Mouse (Mus musculus) stomach, postnatal 0 days (tissue): ENCODE results near the gene Dram1. TPM values are rescaled to one million over a fixed set of nuclear protein-coding genes. Genes with fewer than 3 reads are reported as not detected.
A peak's percentile ranks its signal among the peaks of the same experiment; 100 is the strongest.

Source experiments
- ATAC-seq: fragments of 200-750 bp; cut with Nextera tagmentation; 2 replicates; pipeline ENCODE4 v1.8.0; 2017; ENCODE audit not compliant: low FRiP score, low TSS enrichment
- DNase-seq: peaks from one replicate; pipeline ENCODE4 v3.0.0-alpha.2; 2016; ENCODE audit warnings: low spot score
- H3K27ac ChIP-seq: fragments of 300-500 bp; sonication (generic); replicated peaks from 2 replicates; pipeline ENCODE4 v1.5.1; 2014; ENCODE audit warnings: mild to moderate bottlenecking, control low read depth
- H3K27me3 ChIP-seq: fragments of 300-500 bp; sonication (generic); 2 replicates; pipeline ENCODE4 v1.6.1; 2014; ENCODE audit warnings: low read length; ENCODE audit not compliant: control insufficient read depth, insufficient read depth
- H3K36me3 ChIP-seq: fragments of 300-500 bp; sonication (generic); 2 replicates; pipeline ENCODE4 v1.6.1; 2014; ENCODE audit warnings: low read length, mixed read lengths; ENCODE audit not compliant: control insufficient read depth, insufficient read depth
- H3K4me1 ChIP-seq: fragments of 300-500 bp; sonication (generic); replicated peaks from 2 replicates; pipeline ENCODE4 v1.6.1; 2014; ENCODE audit warnings: antibody characterized with exemption; ENCODE audit not compliant: control insufficient read depth, insufficient read depth
- H3K4me2 ChIP-seq: fragments of 300-500 bp; sonication (generic); replicated peaks from 2 replicates; pipeline ENCODE4 v1.6.1; 2014; ENCODE audit warnings: low read depth, mild to moderate bottlenecking, control low read depth, moderate library complexity
- H3K4me3 ChIP-seq: fragments of 300-500 bp; sonication (generic); 2 replicates; pipeline ENCODE4 v1.5.1; 2014; ENCODE audit warnings: low read depth, low read length, control low read depth
- H3K9ac ChIP-seq: fragments of 300-500 bp; sonication (generic); 2 replicates; pipeline ENCODE4 v1.6.1; 2014; ENCODE audit warnings: mild to moderate bottlenecking, low read length, control low read depth, mixed read lengths
- H3K9me3 ChIP-seq: fragments of 300-500 bp; sonication (generic); 2 replicates; pipeline ENCODE4 v1.6.1; 2016; ENCODE audit warnings: low read length; ENCODE audit not compliant: control insufficient read depth
- CTCF ChIP-seq: IDR thresholded peaks from 2 replicates; pipeline ENCODE4 v1.5.1; 2016; ENCODE audit warnings: antibody characterized with exemption, low read depth, mild to moderate bottlenecking, moderate library complexity
- EP300 ChIP-seq: optimal IDR thresholded peaks from 2 replicates; pipeline ENCODE3; 2016; ENCODE audit warnings: antibody characterized with exemption
- WGBS: fragments of 180-500 bp; shearing (Covaris S2); extraction: QIAGEN DNeasy Blood & Tissue Kit; methylation state at CpG from one replicate; pipeline ENCODE4 v1.1.7; 2014; 5-methylcytosine and 5-hydroxymethylcytosine counted together
- polyA plus RNA-seq: library from polyadenylated mRNA; unstranded; fragments of >200 nt; fragmentation: Nextera tagmentation; extraction: Ambion mirVana; gene quantifications from 2 replicates; pipeline ENCODE4 v1.2.1, GENCODE M21; 2015

Gene Dram1
- polyA plus RNA-seq, 1 experiment from 2014 or later = 2.8 TPM

DNA sequence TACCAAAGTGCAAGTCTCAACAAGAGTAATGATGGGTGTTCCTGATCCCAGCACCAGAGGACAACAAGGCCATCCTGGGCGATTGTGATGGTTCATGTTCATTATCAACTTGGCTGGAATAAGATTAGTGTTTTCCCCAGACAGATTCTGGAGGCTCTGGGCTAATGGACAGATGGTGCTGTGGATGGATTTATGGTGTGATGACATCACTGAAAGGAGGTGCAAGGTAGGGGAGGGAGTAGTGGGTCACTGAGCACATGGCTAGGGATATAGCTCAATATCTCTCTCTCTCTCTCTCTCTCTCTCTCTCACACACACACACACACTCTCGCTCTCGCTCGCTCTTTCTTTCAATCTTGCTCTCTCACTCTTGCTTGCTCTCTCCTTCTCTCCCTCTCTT lies 60.7 kb downstream of the Dram1 start:
- Histone ChIP-seq H3K27me3 (no peaks in the 10 kb centered on the region), H3K27ac (no peak overlapping the region), H3K4me1 (no peaks in the 10 kb centered on the region), H3K4me2 (no peak overlapping the region), H3K9ac (no peak overlapping the region), H3K36me3 (no peaks in the 10 kb centered on the region), H3K9me3 (no peaks in the 10 kb centered on the region), H3K4me3 (no peak overlapping the region)
- 83% methylated on average over 4 of the region's 4 CpGs for WGBS
- no peak for DNase-seq
- TF ChIP-seq EP300 (no peak), CTCF (no peak)
- ATAC-seq = no peak

DNA sequence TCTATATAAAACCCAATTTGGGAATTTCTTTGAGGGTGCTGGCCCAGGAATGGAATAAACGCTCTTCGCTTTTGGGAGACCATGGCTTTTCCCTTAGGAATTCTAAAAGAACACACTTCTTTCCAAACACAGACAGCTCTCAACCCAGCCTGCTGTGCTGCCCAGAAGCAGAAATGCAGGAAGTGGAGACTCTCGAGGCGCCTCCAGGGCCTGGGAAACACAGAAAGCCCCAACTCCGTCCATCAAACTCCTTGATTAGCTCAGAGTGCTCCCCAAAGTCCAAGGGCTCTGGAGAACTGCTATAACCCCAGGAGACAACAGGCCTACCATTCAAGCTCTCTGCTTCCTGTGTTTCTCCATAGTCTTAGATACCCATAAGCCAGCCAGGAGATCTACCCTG lies 61.7 kb downstream of the Dram1 start:
- no peak overlapping the region for H3K4me2 ChIP-seq
- no peaks in the 10 kb centered on the region for H3K36me3 ChIP-seq
- no peak overlapping the region for H3K4me3 ChIP-seq
- 82% methylated on average over 5 of the region's 5 CpGs for WGBS
- no peak for DNase-seq
- TF ChIP-seq EP300 = no peak
- no peak for TF ChIP-seq CTCF
- no peaks in the 10 kb centered on the region for H3K9me3 ChIP-seq
- H3K9ac ChIP-seq = no peak overlapping the region
- H3K4me1 ChIP-seq = no peaks in the 10 kb centered on the region
- ATAC-seq = no peak
- no peak overlapping the region for H3K27ac ChIP-seq
- H3K27me3 ChIP-seq = no peaks in the 10 kb centered on the region

DNA sequence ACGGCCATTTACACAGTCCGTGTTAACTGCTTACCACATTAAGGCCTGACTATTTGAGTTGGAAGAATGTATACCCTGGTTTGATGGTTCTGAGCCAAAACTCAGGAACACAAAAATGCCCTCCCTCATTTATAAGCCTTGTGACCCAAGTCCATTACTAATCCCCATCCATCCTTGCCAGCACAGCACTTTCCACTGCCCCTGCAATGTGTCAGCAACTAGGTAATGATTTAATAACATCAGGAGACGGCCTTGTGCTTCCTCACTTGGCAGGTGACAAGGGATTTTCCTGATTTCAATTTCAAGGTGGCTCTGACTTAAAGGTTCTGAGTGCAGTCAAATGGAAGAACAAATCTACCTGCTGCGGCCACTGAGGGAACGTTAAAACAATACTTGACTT lies 64.0 kb downstream of the Dram1 start:
- H3K4me1 ChIP-seq = no peaks in the 10 kb centered on the region
- ATAC-seq (no peak), DNase-seq (no peak)
- H3K9me3 ChIP-seq = no peaks in the 10 kb centered on the region
- no peak overlapping the region for H3K4me2 ChIP-seq
- no peak overlapping the region for H3K9ac ChIP-seq
- no peak overlapping the region for H3K27ac ChIP-seq
- no peak for TF ChIP-seq CTCF
- no peaks in the 10 kb centered on the region for H3K36me3 ChIP-seq
- 79% methylated on average over 5 of the region's 5 CpGs for WGBS
- H3K27me3 ChIP-seq = no peaks in the 10 kb centered on the region
- H3K4me3 ChIP-seq = no peak overlapping the region

DNA sequence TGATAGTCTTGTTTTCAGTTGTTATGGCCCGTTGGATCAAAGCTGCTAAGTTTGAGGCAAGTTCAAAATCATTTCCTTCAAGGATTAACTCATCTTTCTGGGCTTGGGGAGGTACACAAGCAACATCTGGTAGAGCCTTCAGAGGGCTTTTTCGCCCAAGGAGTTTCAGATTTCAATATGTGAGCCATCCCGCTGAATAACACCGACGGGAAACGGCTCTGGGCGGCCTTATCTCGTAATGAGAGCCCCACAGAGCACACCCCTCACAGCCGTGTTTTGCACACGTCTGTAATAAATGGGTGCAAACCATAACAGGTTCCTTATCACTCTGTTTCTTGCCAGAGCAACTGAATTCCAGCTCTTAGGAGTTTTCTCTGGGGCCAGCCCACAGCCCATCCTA lies 69.0 kb downstream of the Dram1 start:
- 69% methylated on average over 10 of the region's 10 CpGs for WGBS
- no peak overlapping the region for H3K27ac ChIP-seq
- TF ChIP-seq EP300 (no peak), CTCF (no peak)
- H3K9ac ChIP-seq = no peak overlapping the region
- H3K4me2 ChIP-seq = no peak overlapping the region
- no peaks in the 10 kb centered on the region for H3K27me3 ChIP-seq
- H3K4me3 ChIP-seq = no peak overlapping the region
- no peaks in the 10 kb centered on the region for H3K9me3 ChIP-seq
- no peaks in the 10 kb centered on the region for H3K4me1 ChIP-seq
- DNase-seq = no peak
- no peaks in the 10 kb centered on the region for H3K36me3 ChIP-seq
- ATAC-seq = no peak

DNA sequence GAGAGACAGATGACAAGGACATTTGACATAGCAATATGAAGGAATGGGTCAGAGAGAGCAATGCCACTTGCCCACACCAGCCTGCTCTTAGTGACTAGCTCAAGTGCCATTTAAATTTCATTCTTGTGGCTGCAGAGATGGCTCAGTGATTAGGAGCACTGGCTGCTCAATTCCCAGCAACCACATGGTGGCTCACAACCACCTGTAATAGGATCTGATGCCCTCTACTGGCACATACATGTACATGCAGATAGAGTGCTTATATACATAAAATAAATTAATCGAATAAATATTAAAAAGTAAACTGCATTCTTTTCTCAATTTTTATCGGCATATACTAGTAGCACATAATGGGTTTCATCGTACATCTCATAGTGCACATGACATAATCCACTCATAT lies 72.6 kb downstream of the Dram1 start:
- 95% methylated on average over 3 of the region's 3 CpGs for WGBS
- H3K9me3 ChIP-seq = no peaks in the 10 kb centered on the region
- no peaks in the 10 kb centered on the region for H3K27me3 ChIP-seq
- H3K36me3 ChIP-seq = no peaks in the 10 kb centered on the region
- no peak overlapping the region for H3K4me3 ChIP-seq
- no peak overlapping the region for H3K27ac ChIP-seq
- H3K4me2 ChIP-seq = no peak overlapping the region
- no peak overlapping the region for H3K9ac ChIP-seq
- 0 out of 2 replicates have a peak, but pooled peaks cover 4% of the 10 kb centered on the region for H3K4me1 ChIP-seq
- TF ChIP-seq EP300 (no peak), CTCF (peak; percentile 56)
- DNase-seq (no peak), ATAC-seq (no peak)

DNA sequence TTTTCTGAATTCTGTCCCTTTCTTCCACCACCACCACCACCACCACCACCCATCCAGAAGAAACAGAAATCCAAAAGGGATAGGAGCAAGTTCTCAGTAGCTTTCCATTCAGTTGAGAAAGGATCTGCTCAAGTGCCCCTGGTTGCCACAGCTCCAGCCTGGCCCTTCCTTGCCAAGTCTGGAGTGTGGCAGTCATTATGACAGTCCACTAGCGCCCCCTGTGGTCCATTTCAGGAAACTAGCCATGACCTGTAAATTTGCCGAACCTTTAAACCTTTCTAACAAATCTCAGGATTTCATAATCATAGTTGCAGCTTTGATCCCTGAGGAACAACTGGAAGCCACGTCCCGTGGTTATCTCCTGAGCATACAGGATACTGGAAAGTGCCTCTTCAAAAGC lies 74.6 kb downstream of the Dram1 start:
- TF ChIP-seq CTCF = peak; percentile 89
- TF ChIP-seq EP300 = no peak
- Histone ChIP-seq H3K4me3 (no peak overlapping the region), H3K4me1 (0 out of 2 replicates have a peak, but pooled peaks cover 4% of the 10 kb centered on the region), H3K9me3 (no peaks in the 10 kb centered on the region), H3K36me3 (no peaks in the 10 kb centered on the region), H3K27ac (no peak overlapping the region), H3K27me3 (no peaks in the 10 kb centered on the region), H3K4me2 (no peak overlapping the region), H3K9ac (no peak overlapping the region)
- ATAC-seq = peak; percentile 65; the same call in 1 of the 2 replicates
- DNase-seq = peak; percentile 74
- 9% methylated on average over 4 of the region's 4 CpGs for WGBS
